Mouse (Mus musculus): ENCODE results near the gene Vmn1r61. TPM values are rescaled to one million over a fixed set of nuclear protein-coding genes. Genes with fewer than 3 reads are reported as not detected.

Vmn1r61 gene
- not detected in 2 replicates for polyA plus RNA-seq (2015; fragmentation: Nextera tagmentation; extraction: Ambion mirVana)

GRCm38 (mm10) chr7:5613195-5613594 is at the start of gene Vmn1r61:
TSS of gene Vmn1r61 (minus strand) at chr7:5613295.

Other genes starting within 250 kb of the Vmn1r61 start
- gene Vmn1r58, start 199.9 kb downstream of the Vmn1r61 start, polyA plus RNA-seq (2015; fragmentation: Nextera tagmentation; extraction: Ambion mirVana) = not detected in 2 replicates
- not detected in 2 replicates for gene Vmn1r59, start 156.5 kb downstream of the Vmn1r61 start, polyA plus RNA-seq (2015; fragmentation: Nextera tagmentation; extraction: Ambion mirVana)
- gene Vmn2r28, start 119.3 kb downstream of the Vmn1r61 start, polyA plus RNA-seq (2015; fragmentation: Nextera tagmentation; extraction: Ambion mirVana) = not detected in 2 replicates
- not detected in 2 replicates for gene Vmn1r60, start 66.0 kb downstream of the Vmn1r61 start, polyA plus RNA-seq (2015; fragmentation: Nextera tagmentation; extraction: Ambion mirVana)
- gene Vmn1r62, start 60.3 kb upstream of the Vmn1r61 start, polyA plus RNA-seq (2015; fragmentation: Nextera tagmentation; extraction: Ambion mirVana) = not detected in 2 replicates
- gene Vmn1r63, start 192.2 kb upstream of the Vmn1r61 start, polyA plus RNA-seq (2015; fragmentation: Nextera tagmentation; extraction: Ambion mirVana) = not detected in 2 replicates